Mouse (Mus musculus): ENCODE measurements at regions not wholly inside any gene's neighbourhood (a gene's known extent, or its start where the extent isn't known, plus 50 kb on each side); places are given as distances from the start of the nearest gene placed in this dataset.

- TF ChIP-seq CTCF (conservative IDR thresholded peaks at IDR 0.05; ENCODE audit: low read length), result no peak
- no peak for TF ChIP-seq POU5F1 (IDR thresholded peaks at IDR 0.05; ENCODE audit: borderline replicate concordance, low read length)
- no peak for TF ChIP-seq NANOG (IDR thresholded peaks at IDR 0.05; ENCODE audit: borderline replicate concordance, low read length)
These were observed 52.2 kb upstream of the Chd2 start for GRCm38 (mm10) chr7:73593645-73594385.
